ENCODE assay signal across 12 mouse cellular contexts in genomic region chr9:41011512-41012436, GRCm38 (mm10). TPM values are rescaled to one million over a fixed set of nuclear protein-coding genes. Genes with fewer than 3 reads are reported as not detected.
DNase-seq lines count a peak whose midpoint lies in the region; ATAC-seq lines count a peak whose summit lies in the region.
"Had no signal": no experiment of that assay in that cellular context is flagged by ENCODE, and none has a peak within 500 bp of the region (broad histone marks: within the 10 kb centered on the region; RNA-seq: fewer than 3 reads in every experiment).

No protein-coding gene starts in this region.

- H3K9ac ChIP-seq in forebrain, embryonic 11.5 days (ENCODE audit: low read length), result peak overlapping the region; percentile 32; the same call in 1 of the 2 replicates
- H3K9ac ChIP-seq in hindbrain, embryonic 15.5 days, result no peak overlapping the region
- no peak overlapping the region for H3K9ac ChIP-seq in midbrain, embryonic 16.5 days (ENCODE audit: low read depth, low read length)
- H3K9ac ChIP-seq: kidney, embryonic 15.5 days; liver, embryonic 15.5 days had no signal

- peak overlapping the region; percentile 97 for H3K27ac ChIP-seq in forebrain, embryonic 11.5 days (ENCODE audit: low read depth, low read length)
- peak overlapping the region; percentile 78 for H3K27ac ChIP-seq in hindbrain, embryonic 15.5 days (replicated peaks)
- H3K27ac ChIP-seq in midbrain, embryonic 16.5 days (ENCODE audit: low read length), result peak overlapping the region; percentile 81
- H3K27ac ChIP-seq: kidney, embryonic 15.5 days; liver, embryonic 15.5 days had no signal

- H3K36me3 ChIP-seq in forebrain, embryonic 11.5 days (ENCODE audit: control insufficient read depth, insufficient read depth, low read length), result no peaks in the 10 kb centered on the region
- no peaks in the 10 kb centered on the region for H3K36me3 ChIP-seq in hindbrain, embryonic 15.5 days
- H3K36me3 ChIP-seq in midbrain, embryonic 16.5 days (ENCODE audit: control insufficient read depth, insufficient read depth, low read length), result no peaks in the 10 kb centered on the region
- H3K36me3 ChIP-seq: kidney, embryonic 15.5 days; liver, embryonic 15.5 days had no signal

- peak; percentile 91 for ATAC-seq in forebrain, embryonic 11.5 days (replicated peaks; ENCODE audit: low FRiP score)
- ATAC-seq in hindbrain, embryonic 15.5 days (ENCODE audit: low FRiP score, low read depth), result peak; percentile 88
- peak; percentile 92 for ATAC-seq in midbrain, embryonic 16.5 days

- peak; percentile 60 for DNase-seq in brain, adult 2 months (ENCODE audit: low read depth, low spot score)
- DNase-seq in forebrain, embryonic 11.5 days (ENCODE audit: low spot score), result peak; percentile 76
- DNase-seq in cerebellum, adult 8-10 months, result no peak
- DNase-seq in cerebellum, adult 11 months, result no peak
- no peak for DNase-seq in ovary, adult 18-20 months (ENCODE audit: low spot score)

- peaks cover 22% of the 10 kb centered on the region; the same call in 1 of the 2 replicates for H3K4me1 ChIP-seq in forebrain, embryonic 11.5 days (replicated peaks; ENCODE audit: control insufficient read depth, insufficient read depth, low read length)
- H3K4me1 ChIP-seq in hindbrain, embryonic 15.5 days (replicated peaks), result peaks cover 15% of the 10 kb centered on the region
- peaks cover 24% of the 10 kb centered on the region for H3K4me1 ChIP-seq in midbrain, embryonic 16.5 days (ENCODE audit: control insufficient read depth, insufficient read depth, low read length)
- H3K4me1 ChIP-seq: liver, embryonic 15.5 days had no signal

- H3K9me3 ChIP-seq in forebrain, embryonic 11.5 days (ENCODE audit: control insufficient read depth, low read length), result no peaks in the 10 kb centered on the region
- H3K9me3 ChIP-seq in hindbrain, embryonic 15.5 days, result no peaks in the 10 kb centered on the region
- no peaks in the 10 kb centered on the region for H3K9me3 ChIP-seq in midbrain, embryonic 16.5 days (replicated peaks; ENCODE audit: control insufficient read depth, low read length, poor library complexity, severe bottlenecking)
- H3K9me3 ChIP-seq: kidney, embryonic 15.5 days; liver, embryonic 15.5 days; megakaryocyte, embryonic 14.5 days had no signal

- peak overlapping the region; percentile 39; the same call in 1 of the 2 replicates for H3K4me2 ChIP-seq in forebrain, embryonic 11.5 days (ENCODE audit: low read depth, low read length, severe bottlenecking)
- no peak overlapping the region for H3K4me2 ChIP-seq in hindbrain, embryonic 15.5 days
- H3K4me2 ChIP-seq in midbrain, embryonic 16.5 days (ENCODE audit: low read length), result peak overlapping the region; percentile 28
- H3K4me2 ChIP-seq: kidney, embryonic 15.5 days; liver, embryonic 15.5 days had no signal

- WGBS in forebrain, embryonic 11.5 days, result 20% methylated on average over 13 of the region's 13 CpGs
- 17% methylated on average over 13 of the region's 13 CpGs for WGBS in hindbrain, embryonic 15.5 days
- 13% methylated on average over 13 of the region's 13 CpGs for WGBS in midbrain, embryonic 16.5 days

- H3K4me3 ChIP-seq in forebrain, embryonic 11.5 days (ENCODE audit: low read depth, low read length), result no peak overlapping the region
- no peak overlapping the region for H3K4me3 ChIP-seq in hindbrain, embryonic 15.5 days
- H3K4me3 ChIP-seq in midbrain, embryonic 16.5 days (ENCODE audit: low read depth, low read length), result no peak overlapping the region
- H3K4me3 ChIP-seq: kidney, embryonic 15.5 days; liver, embryonic 15.5 days; megakaryocyte, embryonic 14.5 days had no signal

- H3K27me3 ChIP-seq in forebrain, embryonic 11.5 days (ENCODE audit: control insufficient read depth, insufficient read depth, low read length), result no peaks in the 10 kb centered on the region
- H3K27me3 ChIP-seq in hindbrain, embryonic 15.5 days, result no peaks in the 10 kb centered on the region
- H3K27me3 ChIP-seq in midbrain, embryonic 16.5 days (ENCODE audit: control insufficient read depth, insufficient read depth, low read depth, low read length), result no peaks in the 10 kb centered on the region
- H3K27me3 ChIP-seq: kidney, embryonic 15.5 days; liver, embryonic 15.5 days; megakaryocyte, embryonic 14.5 days had no signal

RNA-seq across cellular contexts. Expression of gene Crtam, which starts 7.3 kb away (rescaled TPM):
- not detected in 2 replicates for polyA plus RNA-seq in forebrain, embryonic 11.5 days (2014; fragmentation: Nextera tagmentation; extraction: Ambion mirVana)
- 0.14 and 0.27 TPM in 2 replicates for polyA plus RNA-seq in hindbrain, embryonic 15.5 days (2015; fragmentation: Nextera tagmentation; extraction: Ambion mirVana)
- 0.21 TPM in 2 replicates for polyA plus RNA-seq in midbrain, embryonic 16.5 days (2015; fragmentation: Nextera tagmentation; extraction: Ambion mirVana)
- polyA plus RNA-seq: heart, postnatal 0 days; liver, embryonic 15.5 days had no signal

RNA-seq across cellular contexts. Expression of gene Jhy, which starts 47.9 kb away (rescaled TPM):
- 0.67 TPM in 1 of 2 replicates, not detected in the other for polyA plus RNA-seq in forebrain, embryonic 11.5 days (2014; fragmentation: Nextera tagmentation; extraction: Ambion mirVana)
- 1.2 and 1.3 TPM in 2 replicates for polyA plus RNA-seq in hindbrain, embryonic 15.5 days (2015; fragmentation: Nextera tagmentation; extraction: Ambion mirVana)
- 1.1 and 1.2 TPM in 2 replicates for polyA plus RNA-seq in midbrain, embryonic 16.5 days (2015; fragmentation: Nextera tagmentation; extraction: Ambion mirVana)
- polyA plus RNA-seq: heart, postnatal 0 days; liver, embryonic 15.5 days; stomach, embryonic 16.5 days had no signal

Comparison
In these comparisons a context has a peak if more than half of its experiments do, and no peak if none do; other contexts are left out.
1. DNase-seq: peak in brain, adult 2 months (single experiment) and forebrain, embryonic 11.5 days (single experiment); none in cerebellum, adult 8-10 months (single experiment), cerebellum, adult 11 months (single experiment) and ovary, adult 18-20 months (single experiment).
2. Peak in every context shown above with its lines, with median percentiles within 50 percentile points of each other: ATAC-seq and H3K27ac ChIP-seq.